Mouse (Mus musculus) urinary bladder, adult 18-20 months (tissue): ENCODE results near the gene Pald1.
A peak's percentile ranks its signal among the peaks of the same experiment; 100 is the strongest.

Experiments
- DNase-seq, 2 experiments: peaks; one replicate each; pipeline ENCODE4 v3.0.0; 2022; ENCODE audit warnings: low spot score in 2 of 2, mixed read lengths in 2 of 2

Gene Pald1

DNA sequence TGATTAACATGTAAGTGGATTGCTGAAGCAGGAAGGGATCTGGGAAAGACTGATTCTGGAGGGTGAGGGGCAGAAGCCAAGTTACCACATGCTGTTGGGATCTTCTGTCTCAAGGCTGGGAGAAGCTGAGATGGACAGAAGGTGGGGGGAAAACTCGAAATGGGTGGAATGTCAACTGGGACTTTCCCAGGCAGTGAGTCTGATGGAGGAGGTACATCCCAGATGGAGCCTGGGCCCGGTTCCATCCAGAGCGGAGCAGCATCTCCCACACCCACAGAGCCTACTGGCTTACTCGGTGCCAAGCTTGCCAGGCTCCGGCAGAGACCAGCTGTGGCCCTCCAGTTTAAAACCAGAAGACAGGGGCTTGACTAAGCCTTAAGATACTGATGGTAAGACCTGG is 52.3 kb downstream of the Pald1 start:
- DNase-seq = no peak

DNA sequence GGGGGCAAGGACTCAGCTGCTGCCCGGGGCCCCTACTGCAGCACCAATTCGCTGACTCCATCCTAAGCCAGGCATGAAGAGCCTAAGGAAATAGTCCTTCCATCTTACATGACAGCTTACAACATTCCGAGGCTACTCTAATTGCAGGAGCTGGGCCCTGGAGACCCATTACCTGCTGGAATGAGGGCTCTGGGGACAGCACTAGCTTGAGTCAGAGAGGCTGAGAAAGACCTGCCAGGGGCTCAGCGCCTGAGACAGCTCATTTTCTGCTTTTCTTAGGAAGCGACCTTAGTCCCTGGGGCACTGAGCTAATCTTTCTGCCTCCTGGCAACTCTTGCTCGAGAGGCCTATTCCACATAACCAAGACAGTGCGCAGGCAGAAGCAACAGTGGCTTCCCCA is 54.4 kb downstream of the Pald1 start:
- DNase-seq = no peak

DNA sequence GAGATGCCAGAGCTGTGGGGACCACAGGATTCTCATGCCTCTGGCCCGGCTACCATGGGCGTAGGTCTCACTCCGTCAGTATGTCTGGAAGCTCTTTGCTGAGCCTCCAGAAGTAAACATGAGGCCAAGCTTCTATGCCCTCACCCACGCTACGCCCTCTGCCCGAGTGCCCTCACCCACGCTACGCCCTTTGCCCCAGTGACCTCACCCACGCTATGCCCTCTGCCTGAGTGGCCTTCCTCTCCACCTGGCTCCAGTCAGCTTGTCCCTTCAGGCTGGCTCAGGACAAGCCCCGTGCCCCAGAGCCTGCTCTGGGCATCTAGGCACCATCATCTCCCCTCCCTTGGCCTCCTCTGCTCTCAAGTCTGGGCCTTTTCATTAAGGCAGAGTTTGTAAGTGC is 55.8 kb downstream of the Pald1 start:
- DNase-seq = no peak

DNA sequence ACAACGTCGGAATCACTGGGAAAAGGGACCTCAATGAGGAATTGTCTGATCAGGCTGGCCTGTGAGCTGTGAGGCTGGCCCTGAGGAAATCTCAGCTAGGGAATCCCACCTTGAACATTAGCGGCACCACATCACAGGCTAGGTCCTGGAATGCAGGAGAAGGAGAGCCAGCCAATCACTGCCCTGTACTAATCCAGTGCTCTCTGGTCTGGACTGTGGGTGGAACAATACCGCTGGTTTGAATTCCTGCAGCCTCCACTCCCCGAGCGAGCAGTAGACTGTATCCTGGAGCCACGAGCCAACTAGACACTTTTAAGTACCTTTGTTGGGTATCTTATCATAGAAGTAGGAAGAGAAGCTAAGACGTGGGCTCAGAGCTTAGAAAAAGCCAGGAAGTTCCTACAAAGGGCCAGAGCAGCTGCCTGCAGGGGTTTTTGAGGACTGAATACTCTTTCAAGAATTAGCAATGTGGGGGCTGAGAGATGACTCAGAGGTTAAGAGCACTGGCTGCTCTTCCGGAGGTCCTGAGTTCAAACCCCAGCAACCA is 57.5 kb downstream of the Pald1 start:
- DNase-seq = no peak

DNA sequence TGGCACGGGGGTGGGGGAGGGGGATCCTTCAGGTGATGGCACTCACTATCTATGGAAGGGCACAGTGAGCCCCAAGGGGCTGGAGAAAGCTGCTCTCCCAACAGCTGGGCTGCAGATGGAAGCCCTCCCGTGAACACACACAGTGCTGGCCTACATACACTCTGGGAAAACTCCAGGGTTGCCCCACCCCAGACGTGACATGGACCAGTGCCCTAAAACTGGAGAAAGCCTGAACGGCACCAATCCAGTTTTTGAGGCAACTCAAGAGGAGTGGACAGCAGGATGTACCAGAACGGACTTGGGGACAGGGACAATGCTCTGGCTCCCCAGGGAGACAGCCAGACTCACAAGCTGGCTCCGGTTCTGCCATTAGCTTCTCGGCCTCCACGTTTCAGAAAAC is 58.6 kb downstream of the Pald1 start:
- no peak for DNase-seq

DNA sequence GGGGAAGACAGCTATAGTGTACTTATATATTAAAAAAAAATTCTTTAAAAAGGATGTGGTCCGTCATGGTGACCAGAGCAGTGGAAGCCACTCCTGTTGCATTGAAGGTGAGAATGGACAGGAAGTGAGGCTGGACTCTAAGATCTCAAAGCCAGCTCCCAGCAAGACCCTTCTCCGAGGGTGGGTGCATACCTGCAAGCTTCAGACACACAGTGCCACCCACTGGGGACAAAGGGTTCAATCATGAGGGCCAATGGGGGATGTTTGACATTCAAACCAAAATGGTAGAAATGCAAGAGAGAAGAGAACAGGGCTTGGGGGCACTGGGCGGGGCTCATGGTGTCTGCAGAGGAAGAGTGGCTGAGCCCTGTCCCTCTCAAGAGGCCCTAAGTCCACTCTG is 64.8 kb downstream of the Pald1 start:
- no peak for DNase-seq

DNA sequence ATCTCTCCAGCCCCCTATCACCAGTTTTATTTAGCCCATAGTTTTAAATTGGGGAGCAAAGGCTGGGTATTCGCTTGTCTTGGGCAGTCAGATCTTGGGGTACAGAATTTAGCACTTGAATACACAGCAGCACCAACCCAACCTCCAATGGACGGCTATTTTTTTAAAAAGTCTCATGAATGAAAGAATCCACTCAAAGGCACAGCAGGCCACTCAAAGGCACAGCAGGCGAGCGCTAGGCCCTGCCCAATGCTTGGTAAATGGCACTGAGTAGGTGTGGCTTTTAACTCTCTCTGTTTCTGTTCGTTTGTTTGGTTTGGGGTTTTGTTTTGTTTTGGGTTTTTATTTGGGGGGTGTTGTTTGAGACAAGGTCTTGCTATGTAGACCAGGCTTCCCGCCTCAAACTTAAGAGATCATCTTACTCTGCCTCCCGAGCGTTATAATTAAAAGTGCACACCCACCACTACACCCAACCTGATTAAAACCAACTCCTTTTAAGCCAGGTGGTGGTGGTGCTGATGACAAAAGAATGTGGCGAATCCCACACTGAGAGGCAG is 67.9 kb downstream of the Pald1 start:
- no peak for DNase-seq

DNA sequence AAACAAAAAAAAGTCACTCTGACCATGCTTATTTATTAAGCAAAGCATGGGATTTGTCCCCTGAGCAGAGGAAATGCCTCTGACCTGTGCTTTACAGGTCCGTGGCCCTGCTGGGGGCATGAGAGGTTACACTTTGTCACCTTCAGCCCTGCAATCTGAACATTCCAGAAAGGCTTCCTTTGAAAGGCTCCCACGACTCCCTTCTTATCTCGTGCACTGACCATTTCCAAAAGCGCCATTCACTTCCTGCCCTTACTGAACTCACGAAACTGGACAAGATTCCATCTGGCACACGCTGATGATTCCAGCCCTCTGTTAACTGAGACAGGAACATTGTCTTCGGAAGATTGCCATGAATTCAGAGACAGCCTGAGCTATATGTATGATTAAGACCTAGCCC is 69.6 kb downstream of the Pald1 start:
- DNase-seq = no peak

DNA sequence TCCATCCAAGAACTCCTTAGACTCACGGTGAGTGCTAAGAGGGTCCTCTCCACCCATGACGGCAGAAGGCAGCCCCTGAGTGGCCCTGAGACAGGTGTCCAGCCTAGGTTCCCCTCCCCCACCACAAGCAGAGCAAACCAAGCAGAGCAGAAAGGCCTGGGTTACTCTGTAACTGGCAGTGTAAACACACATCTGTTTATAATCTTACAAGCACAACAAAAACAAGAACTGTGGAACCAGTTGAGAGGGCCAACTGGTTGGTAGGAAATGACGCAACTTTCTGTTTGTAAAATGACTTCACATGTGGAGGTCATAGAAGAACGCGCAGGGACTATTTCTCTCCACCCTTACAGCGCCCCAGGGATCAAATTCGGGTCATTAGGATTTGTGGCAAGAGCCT is 70.6 kb downstream of the Pald1 start:
- DNase-seq = no peak

DNA sequence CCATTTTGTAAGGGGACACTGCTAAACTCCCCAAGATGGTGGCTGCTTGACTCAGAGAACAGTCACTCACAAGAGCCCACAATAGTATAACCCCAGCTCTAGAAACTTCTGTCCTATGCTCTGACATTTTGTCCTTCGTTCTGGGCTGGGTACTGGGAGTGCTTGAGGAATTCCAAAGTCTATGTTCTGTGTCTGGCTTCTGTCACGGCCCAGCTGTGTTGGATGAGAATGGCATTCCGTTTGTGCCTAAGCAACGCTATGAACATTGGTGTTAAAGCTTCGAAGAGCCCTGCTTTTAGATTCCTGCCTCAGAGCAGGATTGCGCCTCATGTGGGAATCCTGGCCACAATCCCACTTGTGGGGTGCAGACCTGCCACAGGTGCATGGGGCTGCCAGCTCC is 71.2 kb downstream of the Pald1 start:
- DNase-seq = no peak

DNA sequence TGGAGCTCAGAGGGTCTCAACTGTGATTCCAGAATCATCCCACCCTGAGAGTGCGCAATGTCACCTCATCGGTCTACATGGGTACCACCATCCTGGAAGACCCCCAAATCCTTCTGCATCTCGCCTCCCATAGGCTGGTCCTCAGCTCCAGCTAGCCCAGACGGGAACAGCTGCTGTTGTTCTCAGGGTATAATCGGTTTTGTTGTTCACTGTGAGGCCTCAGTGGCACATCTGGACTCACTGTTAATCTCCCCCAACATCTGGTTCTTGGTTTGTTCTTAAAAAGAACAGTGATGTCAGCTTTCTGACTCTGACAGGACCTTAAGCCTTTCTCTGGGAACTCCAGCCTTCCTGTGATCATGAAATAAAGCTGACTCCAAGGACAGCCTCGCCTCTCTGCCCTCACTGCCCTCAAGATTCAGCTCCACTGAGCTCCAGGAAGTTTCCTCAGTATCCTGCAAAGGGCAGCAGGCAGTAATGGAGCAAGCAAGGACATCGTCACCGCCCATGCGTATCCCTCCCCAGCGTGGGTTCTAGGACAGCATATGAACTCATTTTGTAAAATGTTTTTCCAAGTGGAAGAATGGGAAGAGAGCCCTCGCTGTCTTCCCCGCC is 74.5 kb downstream of the Pald1 start:
- DNase-seq = no peak

DNA sequence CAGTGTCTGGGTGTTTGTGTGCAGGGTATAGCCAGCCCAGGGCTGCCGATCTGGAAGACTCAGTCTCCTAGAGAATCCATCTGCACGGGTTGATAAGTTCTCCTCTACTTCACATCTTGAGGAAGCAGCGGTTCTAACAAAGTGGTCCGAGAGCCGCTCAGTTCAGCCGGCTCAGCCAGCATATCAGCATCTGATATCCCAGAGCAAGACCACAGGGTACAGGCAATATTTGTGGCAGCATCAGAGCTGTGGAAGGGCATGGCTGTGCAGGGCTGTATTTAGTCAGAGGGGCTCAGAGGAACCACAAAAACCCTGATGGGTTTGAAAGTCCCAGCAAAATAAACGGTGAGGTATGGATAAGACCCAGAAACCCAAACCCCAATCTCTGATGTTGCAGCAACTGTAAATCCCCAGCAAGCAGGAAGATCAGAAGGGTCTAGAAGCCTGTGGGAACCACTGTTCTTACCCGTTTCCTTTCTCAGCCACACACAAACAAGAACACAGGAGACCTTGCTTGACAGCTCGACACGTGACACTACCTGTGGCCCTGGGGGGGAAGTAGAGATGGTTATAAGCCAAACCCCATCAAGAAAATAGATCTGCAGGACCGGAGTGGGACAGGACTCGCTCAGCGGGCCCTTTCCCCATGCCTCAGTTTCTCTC is 77.3 kb downstream of the Pald1 start:
- no peak for DNase-seq

DNA sequence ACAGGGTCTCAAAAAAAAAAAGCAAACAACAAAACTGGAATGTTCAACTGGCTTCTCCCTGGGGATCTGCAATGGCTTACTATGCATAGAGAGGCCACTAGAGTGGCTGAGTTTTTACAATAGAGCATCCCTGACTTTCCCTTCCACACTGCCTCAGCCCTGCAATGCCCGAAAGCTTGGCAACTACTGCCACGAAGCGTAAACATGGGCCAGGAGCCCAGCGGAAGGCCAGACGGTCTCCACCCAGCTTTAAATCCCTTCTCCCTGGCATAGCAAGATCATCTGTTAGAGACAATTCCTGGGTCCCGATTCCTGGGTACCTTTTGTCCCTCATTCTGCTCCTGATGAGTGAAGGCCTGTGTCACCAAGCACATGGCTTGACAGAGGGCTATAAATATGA is 79.3 kb downstream of the Pald1 start:
- DNase-seq = no peak

DNA sequence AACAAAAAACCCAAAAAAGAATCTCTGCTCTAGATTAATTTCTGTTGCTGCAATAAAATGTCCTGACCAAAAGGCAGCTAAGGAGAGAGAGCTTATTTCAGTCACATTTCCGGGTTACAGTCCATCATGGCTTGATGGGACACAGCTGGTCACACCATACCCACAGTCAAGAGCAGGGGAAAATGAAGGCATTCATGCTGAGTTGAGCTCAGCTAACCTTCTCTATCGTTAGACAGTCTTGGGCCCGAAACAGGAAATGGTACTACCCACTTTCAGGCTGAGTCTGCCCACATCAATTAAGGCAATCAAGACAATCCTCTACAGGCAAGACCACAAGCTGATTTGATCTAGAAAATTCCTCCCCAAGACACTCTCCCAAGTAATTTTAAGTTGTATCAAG is 82.3 kb downstream of the Pald1 start:
- DNase-seq = no peak

DNA sequence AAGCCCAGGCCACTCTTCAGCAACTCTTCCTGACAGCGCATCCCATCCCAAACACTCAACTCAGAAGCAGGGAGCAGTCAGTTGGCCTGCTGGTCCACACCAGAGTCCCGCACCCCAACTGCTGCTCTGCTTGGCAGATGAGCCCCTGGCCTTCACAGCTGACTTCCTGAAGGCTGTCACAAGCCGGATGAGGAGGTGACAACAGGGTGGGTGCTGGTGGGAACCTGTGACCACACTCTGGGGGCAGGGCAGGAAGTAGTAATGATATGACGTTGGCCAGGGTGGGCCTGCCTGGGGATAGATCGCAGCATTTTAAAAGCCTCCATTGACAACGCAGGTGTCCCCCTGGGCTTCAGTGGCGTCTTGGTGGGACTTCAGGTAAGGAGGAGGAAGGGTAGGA is 85.9 kb downstream of the Pald1 start, which contains the start of gene Prf1:
Gene Prf1 (plus strand): TSS at position 357 of the 400 bp plus-strand sequence.
- DNase-seq = no peak

DNA sequence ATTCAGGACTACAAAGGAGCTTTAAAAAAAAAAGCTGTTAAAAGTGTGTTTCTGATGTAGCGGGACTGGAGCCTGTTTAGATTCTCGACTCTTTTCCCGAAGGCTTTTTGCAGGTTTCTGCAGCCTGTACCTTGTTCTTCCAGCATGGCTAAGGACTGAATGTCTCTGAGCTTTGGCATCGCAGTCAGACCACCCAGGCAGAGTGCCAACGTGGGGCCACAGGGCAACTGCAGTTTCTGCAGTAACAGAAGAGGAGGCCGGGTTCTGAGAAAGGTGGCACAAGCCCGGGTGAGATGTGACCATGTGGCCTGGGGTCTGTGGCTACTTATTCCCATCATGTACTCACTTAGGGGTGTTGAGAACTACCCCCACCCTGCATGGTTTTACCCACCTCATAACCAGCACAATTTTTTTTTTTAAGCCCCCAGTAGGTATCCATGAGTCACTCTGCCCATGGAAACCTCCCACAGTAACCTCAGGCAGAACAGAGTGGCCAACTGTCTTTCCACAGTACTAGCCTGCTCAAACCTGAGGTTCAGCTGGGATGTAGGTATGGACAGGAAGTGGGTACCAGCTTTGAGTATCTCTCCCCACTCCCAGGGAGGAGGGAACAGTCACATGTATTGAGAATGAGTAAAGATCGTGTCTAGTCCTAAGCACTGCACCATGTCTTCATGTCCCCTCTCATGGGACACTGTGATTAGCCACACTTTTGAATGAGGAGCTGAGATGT is 86.5 kb downstream of the Pald1 start:
- no peak for DNase-seq

DNA sequence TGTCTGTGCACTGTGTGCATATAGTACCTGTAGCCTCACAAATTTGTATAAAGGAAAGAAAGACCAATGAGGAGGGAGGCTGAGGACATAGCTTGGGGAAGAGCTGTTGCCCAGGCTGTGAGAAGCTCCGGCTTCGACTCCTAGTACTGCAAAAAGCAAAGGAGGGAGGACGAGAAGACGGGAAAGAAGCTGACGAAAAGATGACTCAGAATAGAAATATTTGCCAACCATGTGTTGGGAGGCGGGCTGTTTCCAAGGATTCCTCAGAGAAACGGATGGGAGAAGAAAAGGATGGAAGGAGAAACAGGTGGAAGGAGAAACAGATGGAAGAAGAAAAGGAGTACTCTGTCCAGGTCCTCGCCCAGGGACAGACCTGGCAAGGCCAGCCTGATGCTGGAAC is 89.1 kb downstream of the Pald1 start:
- no peak for DNase-seq

DNA sequence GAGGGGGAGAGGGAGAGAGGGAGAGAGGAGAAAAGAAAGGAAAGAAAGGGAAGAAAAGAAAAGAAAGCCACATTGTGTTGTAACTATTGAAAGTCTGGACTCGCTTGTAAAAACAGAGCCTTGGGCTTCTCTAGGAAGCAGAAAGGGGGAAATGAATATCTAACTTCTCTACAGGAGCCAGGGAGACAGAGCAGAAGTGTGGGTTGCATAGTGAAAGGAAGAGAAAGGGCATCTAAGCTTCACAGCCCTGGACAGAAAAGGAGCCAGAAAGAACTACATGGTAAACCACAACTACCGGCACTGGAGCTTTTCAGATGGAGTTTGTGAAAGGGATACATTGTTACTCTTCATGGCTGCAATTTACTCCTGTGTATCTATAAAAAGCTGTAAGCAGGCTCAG is 92.9 kb downstream of the Pald1 start:
- no peak for DNase-seq

DNA sequence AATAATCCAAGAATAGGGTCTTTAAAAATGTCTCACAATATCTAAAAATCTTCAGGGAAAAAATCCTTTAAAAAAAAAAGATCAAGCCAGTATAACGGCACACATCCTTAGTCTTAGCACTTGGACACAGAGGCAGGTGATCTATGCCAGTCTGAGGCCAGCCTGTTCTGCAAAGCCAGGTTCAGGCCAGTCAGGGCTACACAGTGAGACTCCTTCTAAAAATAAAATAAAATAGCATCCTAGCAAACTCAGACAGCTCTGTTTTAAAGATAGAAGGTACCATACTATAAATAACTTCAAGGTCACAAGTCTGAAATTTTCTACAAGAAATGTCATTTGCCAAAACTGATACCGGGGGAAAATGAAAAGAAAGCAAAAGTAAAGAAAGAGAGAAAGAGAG is 93.3 kb downstream of the Pald1 start:
- no peak for DNase-seq

DNA sequence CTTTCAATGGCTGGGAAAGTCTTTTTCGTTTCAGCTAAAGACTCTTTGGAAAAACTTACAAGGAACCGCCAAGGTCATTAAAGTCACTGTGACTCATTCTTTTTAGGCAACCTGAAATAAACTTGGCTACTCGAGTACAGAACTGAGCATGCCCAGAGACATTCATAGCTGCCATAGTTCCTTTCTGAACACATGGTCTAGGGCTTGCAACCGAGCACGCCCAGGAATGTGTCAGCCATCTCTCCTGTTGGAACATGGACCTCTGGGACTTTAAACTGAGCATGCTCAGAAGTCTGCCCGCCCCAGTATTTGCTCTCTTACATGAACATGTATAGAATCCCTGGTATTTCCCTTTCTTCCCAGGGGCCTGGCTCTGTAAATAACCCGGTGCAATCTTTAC is 97.1 kb downstream of the Pald1 start:
- no peak for DNase-seq

DNA sequence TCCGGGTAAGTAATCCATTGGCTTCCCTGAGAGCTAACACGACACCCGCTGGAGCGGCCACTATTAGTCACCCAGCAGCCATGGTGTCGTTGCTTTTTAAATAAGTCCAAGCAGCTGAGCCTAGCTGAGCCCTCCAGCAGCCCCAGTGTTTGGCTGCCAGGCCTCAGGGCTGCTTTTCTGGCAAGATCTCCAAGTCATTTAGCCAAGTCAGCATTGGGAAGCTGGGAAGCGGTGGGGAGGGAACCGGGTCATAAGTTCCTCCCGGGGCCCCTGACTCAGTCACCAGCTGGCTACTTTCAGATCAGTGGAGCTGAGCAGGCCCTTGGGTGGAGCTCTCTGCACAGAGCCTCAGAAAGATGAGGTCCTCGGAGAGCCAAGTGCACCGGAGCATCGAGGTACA is 98.1 kb downstream of the Pald1 start:
- peak in 1 of 2 experiments; percentile 58 for DNase-seq

DNA sequence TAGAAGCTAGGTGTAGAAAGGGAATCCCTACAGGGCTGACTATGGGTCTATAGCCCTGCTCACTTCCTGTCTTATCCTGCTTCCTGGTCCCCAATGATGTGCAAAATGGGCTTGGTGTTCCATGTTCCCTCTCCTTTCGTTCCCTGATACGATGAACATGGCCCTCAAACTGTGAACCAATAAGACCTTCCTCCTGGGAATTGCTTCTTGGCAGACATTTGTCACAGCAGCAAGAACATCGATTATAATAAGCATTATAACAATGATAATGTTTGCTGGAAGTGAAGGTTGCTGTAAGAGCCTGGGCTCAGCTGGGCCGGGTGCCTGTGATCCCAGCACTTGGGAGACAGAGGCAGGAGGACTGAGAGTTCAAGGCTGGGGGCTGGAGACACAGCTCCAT is 99.0 kb downstream of the Pald1 start:
- no peak for DNase-seq

DNA sequence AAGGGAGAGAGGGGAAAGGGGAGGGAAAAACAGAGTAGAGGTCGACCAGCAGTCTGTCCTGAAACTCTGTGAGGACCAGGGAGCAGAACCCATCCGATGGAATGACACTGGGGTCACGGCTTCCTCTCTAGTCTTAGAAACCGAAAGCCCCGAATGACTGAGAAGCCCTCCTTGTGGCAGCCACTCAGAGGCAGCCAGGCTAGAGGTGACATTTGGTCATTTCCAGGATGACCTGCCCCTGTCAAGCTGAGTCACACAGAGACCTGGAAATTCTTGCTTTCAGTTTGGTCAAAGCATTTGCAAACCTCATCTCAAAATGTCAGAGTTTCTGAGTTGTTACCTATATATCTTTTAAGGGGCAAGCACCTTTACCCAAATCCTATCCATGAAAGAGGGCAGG is 102.2 kb downstream of the Pald1 start:
- DNase-seq = no peak
